Mouse (Mus musculus) heart, postnatal 10 days (tissue): ENCODE results near the gene Rbm5. TPM values are rescaled to one million over a fixed set of nuclear protein-coding genes. Genes with fewer than 3 reads are reported as not detected.

Experiments
- DNase-seq, 2 experiments: peaks; one replicate each; pipeline ENCODE4 v3.0.0; 2021
- intact Hi-C: fragments of 180-260 bp; cut with DNase I; formaldehyde crosslinking; loops from one replicate; pipeline ENCODE4 v1.15.1; 2025
- total RNA-seq, 2 experiments: library from RNA; stranded (reverse); gene quantifications; 2 replicates each; pipeline ENCODE4 v1.2.3; 2021

Rbm5 gene
- total RNA-seq, 2 experiments from 2014 or later, result 57.8 to 66.6 TPM

- intact Hi-C loops, result loop anchor here (2.0 kb wide), 1 partner anchor 20 kb away; no protein-coding TSS in a partner anchor
- no peak for DNase-seq
Measured at GRCm38 (mm10) chr9:107706781-107707211, 64.0 kb downstream of the Rbm5 start.

DNA sequence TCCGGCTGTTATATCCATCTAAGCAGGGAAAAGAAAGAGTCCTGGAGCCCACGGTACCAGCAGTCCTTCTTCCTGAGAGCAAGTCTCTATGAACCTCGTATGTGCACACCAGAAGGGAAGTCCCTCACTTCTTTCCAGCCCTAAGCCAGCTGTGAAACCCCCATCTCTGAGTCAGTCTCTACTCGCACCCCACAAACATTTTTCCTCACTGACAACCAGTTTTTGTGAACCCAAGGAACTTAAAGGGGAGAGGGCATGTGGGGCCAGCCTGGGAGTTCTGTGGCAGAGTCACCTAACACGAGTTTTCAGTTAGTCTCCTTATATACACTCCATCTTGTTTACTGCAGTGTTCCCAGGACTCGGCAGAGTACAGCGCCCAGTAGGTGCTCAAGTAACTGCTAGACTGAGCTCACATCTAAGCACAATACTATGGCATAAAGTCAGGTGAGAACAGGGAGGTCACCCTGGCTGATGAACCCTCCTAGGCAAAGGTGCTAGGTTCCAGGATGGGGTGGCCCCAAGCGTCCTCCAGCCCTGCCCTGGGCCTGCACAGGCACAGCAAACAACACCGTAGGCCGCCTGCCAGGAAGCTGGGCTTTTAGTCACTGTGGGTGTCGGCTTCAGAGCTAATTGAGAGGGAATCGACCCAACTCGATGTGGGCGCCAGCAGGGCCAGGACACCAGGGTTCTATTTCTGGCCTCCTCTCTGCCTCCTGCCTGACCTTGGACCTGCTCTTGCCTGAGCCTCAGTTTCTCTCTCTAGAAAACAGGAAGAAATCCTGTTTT, 67.3 kb downstream of the Rbm5 start:
- DNase-seq, result peak in 1 of 2 experiments; percentile 50
- intact Hi-C loops, result no loop called here

- DNase-seq, result no peak
- intact Hi-C loops, result no loop called here
Measured at GRCm38 (mm10) chr9:107702606-107703185, 68.1 kb downstream of the Rbm5 start.

DNA sequence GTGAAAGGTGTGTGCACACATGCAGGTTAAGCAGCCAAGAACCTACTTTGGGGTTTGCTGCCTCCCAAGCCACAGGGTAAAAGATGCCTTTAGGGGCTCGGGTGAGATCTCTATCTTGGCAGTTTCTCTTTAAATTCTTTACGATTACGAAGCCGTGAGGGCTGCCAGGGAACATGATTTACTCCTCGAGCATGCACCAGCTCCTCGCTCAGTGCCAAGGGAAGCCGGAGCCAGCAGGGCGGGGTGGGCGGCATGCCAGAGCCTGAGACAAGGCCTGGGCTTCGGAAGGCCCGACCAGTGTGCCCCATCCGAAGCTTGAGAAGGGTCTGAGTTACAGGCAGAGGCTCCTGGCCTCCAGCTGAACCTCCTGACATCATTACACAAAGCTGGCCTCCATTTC, 69.2 kb downstream of the Rbm5 start:
- intact Hi-C loops, result no loop called here
- DNase-seq, result peak; percentile 87

- intact Hi-C loops, result no loop called here
- peak; percentile 45 to 57 for DNase-seq
Measured at GRCm38 (mm10) chr9:107700114-107700571, 70.7 kb downstream of the Rbm5 start.

DNA sequence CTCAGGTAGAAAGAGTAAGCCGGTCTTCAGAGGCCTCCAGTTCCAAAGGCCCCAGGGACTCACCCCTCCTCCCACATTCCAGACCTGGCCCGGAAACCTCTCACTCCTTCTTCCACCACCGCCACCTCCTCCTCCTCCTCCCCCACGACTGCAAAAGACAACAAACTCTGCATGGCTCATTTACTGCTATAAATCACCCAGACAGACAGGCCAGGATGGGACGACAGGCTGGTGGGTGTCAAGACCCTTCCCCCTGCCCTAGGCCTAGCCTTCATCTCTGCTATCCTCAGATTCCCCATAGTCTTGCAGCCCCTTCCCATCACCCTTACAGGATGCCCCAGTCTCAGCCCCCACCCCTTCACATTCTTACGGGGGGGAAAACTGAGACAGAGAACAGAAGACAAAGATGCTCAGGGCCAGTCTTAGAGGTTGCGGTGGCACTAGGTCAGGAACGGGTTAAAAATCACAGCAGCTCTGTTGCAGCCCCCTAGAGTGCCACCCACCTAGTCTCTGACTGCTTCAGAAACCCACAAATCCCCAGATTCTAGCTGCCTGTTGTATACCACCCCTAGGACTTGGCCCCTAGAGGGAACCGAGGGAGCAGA, 71.3 kb downstream of the Rbm5 start:
- intact Hi-C loops, result no loop called here
- DNase-seq, result no peak

DNA sequence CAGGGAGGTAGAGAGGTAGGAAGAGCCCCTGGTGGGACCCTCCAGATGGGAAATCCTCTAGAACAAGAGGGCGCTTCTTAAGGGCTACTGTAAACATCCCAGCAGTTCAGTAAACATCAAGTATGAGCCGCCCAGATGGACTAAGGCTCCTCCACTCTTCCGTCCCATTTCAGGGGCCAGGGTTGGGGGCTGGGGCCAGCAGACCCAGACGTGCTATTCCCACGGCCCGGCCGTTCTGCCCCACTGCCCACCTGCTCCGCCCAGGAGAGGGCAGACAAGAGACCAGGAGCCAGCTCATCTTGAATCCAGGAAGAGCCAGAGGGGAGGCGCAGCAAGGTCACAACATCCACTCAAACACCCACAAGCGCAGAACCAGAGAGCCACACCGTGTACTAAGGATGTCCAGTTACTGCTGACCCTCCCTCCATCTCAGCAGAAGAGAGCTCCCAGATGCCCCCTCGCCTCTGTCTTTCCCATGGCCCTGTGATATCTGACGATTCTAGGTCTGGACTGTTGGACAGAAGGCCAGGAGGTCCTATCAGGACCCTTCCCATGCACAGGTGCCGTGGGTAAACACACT, 72.1 kb downstream of the Rbm5 start:
- no peak for DNase-seq
- intact Hi-C loops, result no loop called here

- intact Hi-C loops, result no loop called here
- DNase-seq, result no peak
Measured at GRCm38 (mm10) chr9:107697811-107698521, 72.8 kb downstream of the Rbm5 start.

- intact Hi-C loops, result no loop called here
- DNase-seq, result no peak
Measured at GRCm38 (mm10) chr9:107696845-107697610, 73.8 kb downstream of the Rbm5 start.

DNA sequence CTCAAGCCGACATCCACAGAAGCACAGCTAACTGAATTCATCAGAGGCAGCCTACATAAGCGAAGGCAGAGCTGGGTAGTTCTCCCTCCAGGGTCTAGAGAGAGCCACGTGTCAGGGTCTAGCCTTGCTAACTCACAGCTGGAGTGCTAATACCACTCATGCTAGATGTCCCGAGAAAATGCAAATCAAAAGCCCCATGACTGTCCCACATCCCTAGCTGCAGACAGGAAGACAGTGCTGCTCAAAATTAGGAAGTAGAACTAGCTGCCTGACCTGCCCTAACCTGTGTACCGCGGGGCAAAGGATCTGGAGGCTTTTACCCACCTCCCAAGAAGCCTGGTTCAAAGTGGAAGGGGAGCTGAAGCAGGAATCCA, 74.7 kb downstream of the Rbm5 start:
- DNase-seq, result no peak
- intact Hi-C loops, result no loop called here

GRCm38 (mm10) chr9:107695441-107696105, 75.2 kb downstream of the Rbm5 start:
- no peak for DNase-seq
- intact Hi-C loops, result no loop called here

DNA sequence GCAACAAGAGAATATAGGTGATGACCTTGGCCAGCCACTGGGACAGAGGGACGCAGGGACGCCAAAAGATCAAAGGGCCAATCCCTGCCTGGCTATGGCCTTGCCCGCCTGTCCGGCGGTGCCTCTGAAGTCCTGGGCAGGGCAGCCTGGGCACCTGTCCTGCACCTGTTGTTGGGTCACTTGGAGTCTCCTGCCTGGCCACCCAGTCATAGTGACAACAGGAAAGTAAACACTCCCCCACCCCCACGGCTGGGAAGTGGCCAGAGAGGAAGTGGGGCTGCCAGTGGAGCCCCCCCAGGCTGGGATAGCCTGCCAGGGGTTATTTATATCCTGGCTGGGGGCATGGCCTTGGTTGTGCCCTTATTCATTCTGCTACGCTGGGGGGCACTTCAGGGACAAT, 76.2 kb downstream of the Rbm5 start:
- intact Hi-C loops, result no loop called here
- no peak for DNase-seq

DNA sequence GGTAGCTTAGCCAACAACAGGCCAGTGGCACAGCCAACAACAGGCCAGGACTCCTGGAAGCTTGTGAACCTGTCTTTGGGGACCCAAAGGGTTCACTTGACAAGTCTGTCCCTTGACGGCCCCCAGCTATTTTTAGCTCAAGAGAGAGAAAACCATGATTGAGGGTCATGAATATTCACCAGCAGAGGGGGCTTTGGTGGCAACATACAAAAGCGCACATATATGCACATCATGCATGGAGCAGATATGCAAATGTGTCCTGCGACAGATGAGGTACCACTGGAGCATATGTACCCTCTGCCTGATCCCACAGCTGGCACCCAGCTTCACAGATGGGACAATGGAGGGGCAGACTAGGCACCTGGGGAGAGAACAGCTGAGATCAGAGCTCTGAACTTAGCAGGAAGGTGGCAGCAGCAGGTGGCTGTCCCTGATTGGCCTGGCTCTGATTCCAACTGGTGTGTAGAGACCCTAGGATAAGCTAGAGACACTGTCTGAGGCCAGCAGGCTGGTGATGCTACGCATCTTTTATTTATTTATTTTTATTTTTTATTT, 77.3 kb downstream of the Rbm5 start:
- DNase-seq, result no peak
- intact Hi-C loops, result no loop called here

GRCm38 (mm10) chr9:107692785-107693184, 78.0 kb downstream of the Rbm5 start:
- no peak for DNase-seq
- intact Hi-C loops, result no loop called here

- no peak for DNase-seq
- intact Hi-C loops, result no loop called here
Measured at GRCm38 (mm10) chr9:107690391-107690790, 80.4 kb downstream of the Rbm5 start.
